Mouse (Mus musculus) intestine, embryonic 14.5 days (tissue): ENCODE data around the gene Pkig. TPM values are rescaled to one million over a fixed set of nuclear protein-coding genes. Genes with fewer than 3 reads are reported as not detected.

ENCODE experiments used
- ATAC-seq: fragments of 200-750 bp; cut with Nextera tagmentation; replicated peaks from 2 replicates; pipeline ENCODE4 v1.8.0; 2017; ENCODE audit warnings: low read depth, moderate number of reproducible peaks, moderate TSS enrichment, moderate library complexity; ENCODE audit not compliant: low FRiP score, low TSS enrichment
- DNase-seq: peaks from one replicate; pipeline ENCODE4 v3.0.0-alpha.2; 2018; ENCODE audit warnings: low spot score
- H3K27ac ChIP-seq: fragments of 300-500 bp; sonication (generic); 2 replicates; pipeline ENCODE4 v1.5.1; 2014; ENCODE audit warnings: low read depth, mild to moderate bottlenecking, control low read depth
- H3K27me3 ChIP-seq: fragments of 300-500 bp; sonication (generic); replicated peaks from 2 replicates; pipeline ENCODE4 v1.6.1; 2014; ENCODE audit warnings: low read length, control low read depth; ENCODE audit not compliant: control insufficient read depth, insufficient read depth
- H3K36me3 ChIP-seq: fragments of 300-500 bp; sonication (generic); 2 replicates; pipeline ENCODE4 v1.6.1; 2014; ENCODE audit warnings: low read length, control low read depth; ENCODE audit not compliant: control insufficient read depth, insufficient read depth
- H3K4me1 ChIP-seq: fragments of 300-500 bp; sonication (generic); replicated peaks from 2 replicates; pipeline ENCODE4 v1.6.1; 2014; ENCODE audit warnings: low read length, control low read depth, mixed read lengths; ENCODE audit not compliant: control insufficient read depth, insufficient read depth
- H3K4me2 ChIP-seq: fragments of 300-500 bp; sonication (generic); 2 replicates; pipeline ENCODE4 v1.6.1; 2014; ENCODE audit warnings: low read length
- H3K4me3 ChIP-seq: fragments of 300-500 bp; sonication (generic); 2 replicates; pipeline ENCODE4 v1.5.1; 2014; ENCODE audit warnings: low read depth, low read length, control low read depth, mixed read lengths
- H3K9ac ChIP-seq: fragments of 300-500 bp; sonication (generic); 2 replicates; pipeline ENCODE4 v1.6.1; 2014; ENCODE audit warnings: mild to moderate bottlenecking, low read length
- H3K9me3 ChIP-seq: fragments of 300-500 bp; sonication (generic); 2 replicates; pipeline ENCODE4 v1.6.1; 2016; ENCODE audit warnings: low read length, control low read depth; ENCODE audit not compliant: control insufficient read depth
- WGBS: fragments of 180-500 bp; shearing (Covaris S2); extraction: QIAGEN DNeasy Blood & Tissue Kit; methylation state at CpG from one replicate; pipeline ENCODE4 v1.1.7; 2014; 5-methylcytosine and 5-hydroxymethylcytosine counted together
- polyA plus RNA-seq: library from polyadenylated mRNA; unstranded; fragments of >200 nt; fragmentation: Nextera tagmentation; extraction: Ambion mirVana; gene quantifications from 2 replicates; pipeline ENCODE4 v1.2.1, GENCODE M21; 2014

Gene Pkig
- polyA plus RNA-seq, 1 experiment from 2014 or later: 130 TPM

DNA sequence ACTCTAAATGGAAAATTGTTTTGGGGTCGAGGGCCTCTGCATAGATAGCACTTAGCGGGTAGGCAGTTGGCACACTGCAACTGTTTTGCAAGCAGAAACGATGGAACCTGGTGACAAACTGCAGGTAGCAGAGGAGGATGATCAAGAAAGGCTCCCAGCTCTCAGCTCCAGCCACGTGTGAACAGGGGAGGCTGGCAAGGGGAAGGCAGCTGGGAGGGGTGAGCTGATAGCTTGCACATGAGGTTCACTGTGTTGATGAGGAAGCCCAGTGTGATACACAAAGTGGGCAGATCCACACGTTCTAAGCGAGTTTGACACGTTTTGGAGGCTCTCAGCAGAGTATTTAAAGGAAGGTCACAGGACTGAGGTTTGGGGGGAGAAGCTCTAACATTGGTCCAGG is 54.3 kb downstream of the Pkig start:
- Histone ChIP-seq H3K36me3 (no peaks in the 10 kb centered on the region), H3K4me2 (no peak overlapping the region), H3K9me3 (no peaks in the 10 kb centered on the region), H3K4me3 (no peak overlapping the region), H3K27ac (no peak overlapping the region), H3K9ac (no peak overlapping the region), H3K27me3 (no peaks in the 10 kb centered on the region), H3K4me1 (peaks cover 12% of the 10 kb centered on the region; the same call in 1 of the 2 replicates)
- WGBS: 73% methylated on average over 7 of the region's 7 CpGs
- ATAC-seq (no peak), DNase-seq (no peak)

GRCm38 (mm10) chr2:163712874-163713273 is 54.7 kb downstream of the Pkig start:
- no peak for ATAC-seq
- H3K9ac ChIP-seq: no peak overlapping the region

GRCm38 (mm10) chr2:163713340-163713739 is 55.2 kb downstream of the Pkig start:
- DNase-seq (no peak), ATAC-seq (no peak)
- 79% methylated on average over 3 of the region's 3 CpGs for WGBS
- H3K36me3 ChIP-seq: no peaks in the 10 kb centered on the region
- no peak overlapping the region for H3K9ac ChIP-seq
- H3K4me3 ChIP-seq: no peak overlapping the region
- H3K4me2 ChIP-seq: no peak overlapping the region
- no peaks in the 10 kb centered on the region for H3K27me3 ChIP-seq
- peaks cover 12% of the 10 kb centered on the region; the same call in 1 of the 2 replicates for H3K4me1 ChIP-seq
- no peaks in the 10 kb centered on the region for H3K9me3 ChIP-seq
- H3K27ac ChIP-seq: no peak overlapping the region

More at GRCm38 (mm10) chr2:163712874-163713273, 54.7 kb downstream of the Pkig start:
- Histone ChIP-seq H3K36me3 (no peaks in the 10 kb centered on the region), H3K9me3 (no peaks in the 10 kb centered on the region), H3K27me3 (no peaks in the 10 kb centered on the region), H3K4me3 (no peak overlapping the region), H3K4me1 (peaks cover 12% of the 10 kb centered on the region; the same call in 1 of the 2 replicates), H3K27ac (no peak overlapping the region), H3K4me2 (no peak overlapping the region)
- DNase-seq: no peak
- 87% methylated on average over 6 of the region's 6 CpGs for WGBS

- 55% methylated on average over 8 of the region's 8 CpGs for WGBS
- H3K4me2 ChIP-seq: no peak overlapping the region
- H3K27me3 ChIP-seq: no peaks in the 10 kb centered on the region
- 0 out of 2 replicates have a peak overlapping the region, but pooled peaks have one; percentile 38 for H3K27ac ChIP-seq
- H3K4me3 ChIP-seq: no peak overlapping the region
- no peak for DNase-seq
- no peaks in the 10 kb centered on the region for H3K9me3 ChIP-seq
- no peak overlapping the region for H3K9ac ChIP-seq
- 0 out of 2 replicates have a peak, but pooled peaks cover 3% of the 10 kb centered on the region for H3K36me3 ChIP-seq
- ATAC-seq: no peak
- peaks cover 15% of the 10 kb centered on the region; the same call in 1 of the 2 replicates for H3K4me1 ChIP-seq
These were observed 58.3 kb downstream of the Pkig start for GRCm38 (mm10) chr2:163716448-163716847.

DNA sequence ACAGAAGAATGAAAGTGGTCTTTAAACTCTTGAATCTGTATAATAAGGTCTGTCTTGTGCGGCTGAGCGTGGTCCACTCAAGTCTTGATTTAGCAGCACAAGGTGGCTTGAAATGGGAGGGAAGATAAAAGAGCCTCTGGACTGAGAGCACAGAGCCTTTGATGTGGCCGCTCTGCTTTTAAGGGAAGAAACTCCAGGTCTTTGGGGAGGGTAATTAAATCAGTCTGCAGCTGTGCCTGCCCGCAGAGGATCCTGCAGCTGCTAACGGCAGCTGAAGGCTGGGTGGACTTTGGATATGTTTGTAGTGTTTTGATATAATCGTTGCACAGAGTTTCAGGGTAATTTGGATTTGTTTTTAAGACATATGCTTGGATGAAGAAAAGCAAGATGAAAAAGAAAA is 58.7 kb downstream of the Pkig start:
- Histone ChIP-seq H3K27me3 (no peaks in the 10 kb centered on the region), H3K4me3 (no peak overlapping the region), H3K9me3 (no peaks in the 10 kb centered on the region), H3K36me3 (peaks cover 7% of the 10 kb centered on the region; the same call in 1 of the 2 replicates), H3K27ac (peak overlapping the region; percentile 38; the same call in 1 of the 2 replicates), H3K4me2 (no peak overlapping the region), H3K9ac (no peak overlapping the region), H3K4me1 (peaks cover 15% of the 10 kb centered on the region; the same call in 1 of the 2 replicates)
- DNase-seq (no peak), ATAC-seq (no peak)
- 16% methylated on average over 6 of the region's 6 CpGs for WGBS

GRCm38 (mm10) chr2:163718526-163718925 is 60.3 kb downstream of the Pkig start:
- Histone ChIP-seq H3K36me3 (peaks cover 14% of the 10 kb centered on the region), H3K4me3 (no peak overlapping the region), H3K4me1 (peaks cover 15% of the 10 kb centered on the region; the same call in 1 of the 2 replicates), H3K9ac (no peak overlapping the region), H3K4me2 (no peak overlapping the region), H3K27me3 (no peaks in the 10 kb centered on the region), H3K9me3 (no peaks in the 10 kb centered on the region), H3K27ac (no peak overlapping the region)
- 24% methylated on average over 2 of the region's 2 CpGs for WGBS
- ATAC-seq (0 out of 2 replicates have a peak, but pooled peaks have one; percentile 1), DNase-seq (no peak)

DNA sequence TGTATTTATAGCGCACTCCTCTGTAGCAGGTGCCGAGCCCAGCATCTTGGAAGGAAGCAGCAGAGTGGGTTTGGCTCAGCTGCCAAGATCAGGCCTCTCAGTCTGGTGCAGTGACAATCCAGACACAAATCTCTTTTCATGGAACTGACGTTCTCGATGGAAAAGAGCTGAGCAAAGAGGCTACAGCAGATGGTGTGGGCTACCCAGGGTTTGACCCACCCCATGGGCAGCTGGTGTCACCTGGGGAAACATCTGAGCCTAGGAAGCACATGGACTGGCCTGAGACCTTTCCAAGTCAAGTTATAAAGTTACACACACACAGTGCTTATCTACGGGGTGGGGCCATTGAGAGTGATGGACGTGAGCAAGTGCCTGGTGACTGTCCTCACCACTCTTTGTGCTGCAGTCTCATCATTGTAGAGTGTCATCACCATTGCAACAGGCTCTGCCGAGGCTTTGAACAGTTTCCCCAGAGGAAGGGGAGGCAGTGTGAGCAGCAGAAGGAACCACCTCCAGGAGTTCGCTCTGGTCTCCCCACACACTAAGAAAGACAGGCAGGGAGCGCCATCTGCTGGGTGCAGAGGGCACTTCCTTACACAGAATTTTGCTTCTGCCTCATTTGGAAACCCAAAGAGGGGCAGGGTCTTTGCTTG is 60.9 kb downstream of the Pkig start:
- WGBS: 41% methylated on average over 9 of the region's 9 CpGs

DNA sequence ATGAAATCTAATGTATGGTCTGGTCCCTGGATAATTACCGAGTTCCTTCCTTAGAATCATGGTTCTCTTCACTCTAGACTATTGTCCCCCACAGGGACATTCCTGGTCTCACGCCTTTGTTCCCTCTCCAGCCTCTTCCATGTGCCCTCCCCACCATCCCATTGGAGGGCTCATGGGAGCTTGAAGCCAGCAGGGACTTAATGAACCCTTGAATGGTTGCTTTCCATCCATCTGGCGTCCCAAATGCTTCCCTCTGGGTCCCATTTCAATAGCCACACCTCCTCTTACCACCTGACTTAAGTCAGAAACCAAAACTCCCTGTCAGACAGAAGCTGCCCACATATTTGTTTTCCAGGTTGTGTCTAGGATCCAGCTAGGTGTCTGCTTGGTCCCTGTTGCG is 61.4 kb downstream of the Pkig start:
- H3K4me1 ChIP-seq: peaks cover 15% of the 10 kb centered on the region; the same call in 1 of the 2 replicates
- no peaks in the 10 kb centered on the region for H3K27me3 ChIP-seq
- no peak overlapping the region for H3K9ac ChIP-seq
- DNase-seq: no peak
- no peak for ATAC-seq
- no peak overlapping the region for H3K27ac ChIP-seq
- no peak overlapping the region for H3K4me3 ChIP-seq
- no peaks in the 10 kb centered on the region for H3K9me3 ChIP-seq
- peaks cover 25% of the 10 kb centered on the region for H3K36me3 ChIP-seq
- H3K4me2 ChIP-seq: no peak overlapping the region
- 49% methylated on average over 4 of the region's 4 CpGs for WGBS

More for the DNA sequence above, 60.9 kb downstream of the Pkig start:
- no peak overlapping the region for H3K4me3 ChIP-seq
- peaks cover 20% of the 10 kb centered on the region for H3K36me3 ChIP-seq
- no peaks in the 10 kb centered on the region for H3K9me3 ChIP-seq
- H3K27ac ChIP-seq: no peak overlapping the region
- ATAC-seq (peak; percentile 70), DNase-seq (peak; percentile 96)
- H3K4me1 ChIP-seq: peaks cover 15% of the 10 kb centered on the region; the same call in 1 of the 2 replicates
- H3K9ac ChIP-seq: no peak overlapping the region
- no peaks in the 10 kb centered on the region for H3K27me3 ChIP-seq
- no peak overlapping the region for H3K4me2 ChIP-seq

DNA sequence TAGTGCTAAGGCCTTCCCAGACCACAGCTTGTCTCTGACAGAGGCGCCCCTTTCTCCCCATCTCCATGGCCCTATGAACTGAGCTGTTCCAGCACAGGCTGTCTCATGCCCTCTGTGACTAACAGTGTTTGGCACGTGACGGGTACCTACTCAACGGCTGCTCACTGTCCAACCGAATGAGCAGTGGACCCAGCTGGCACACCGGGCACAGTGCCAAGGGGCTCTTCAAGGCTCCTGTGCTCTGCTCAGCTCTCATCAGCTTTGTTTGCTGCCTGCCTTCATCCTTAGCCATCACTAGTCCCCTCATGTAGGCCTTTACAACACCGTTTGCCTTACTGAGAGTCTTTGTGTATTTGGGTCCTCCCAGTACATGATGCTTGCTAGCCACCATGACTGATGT is 64.4 kb downstream of the Pkig start:
- Histone ChIP-seq H3K27me3 (no peaks in the 10 kb centered on the region), H3K9ac (no peak overlapping the region), H3K4me2 (no peak overlapping the region), H3K36me3 (peaks cover 39% of the 10 kb centered on the region), H3K4me1 (0 out of 2 replicates have a peak, but pooled peaks cover 6% of the 10 kb centered on the region), H3K4me3 (no peak overlapping the region), H3K9me3 (no peaks in the 10 kb centered on the region), H3K27ac (no peak overlapping the region)
- 83% methylated on average over 7 of the region's 7 CpGs for WGBS
- DNase-seq (no peak), ATAC-seq (no peak)
